Mouse (Mus musculus) central nervous system, embryonic 18 days (tissue): ENCODE measurements around the gene Slc26a3. TPM values are rescaled to one million over a fixed set of nuclear protein-coding genes. Genes with fewer than 3 reads are reported as not detected.

Source experiments
- polyA plus RNA-seq: library from polyadenylated mRNA; depleted of rRNA; stranded (reverse); fragments of >200 nt; gene quantifications from 2 replicates; pipeline ENCODE4 v1.2.3, GENCODE M21; 2012; rRNA removed

Gene Slc26a3
- polyA plus RNA-seq, result 0.04 and 0.07 TPM in 2 replicates

GRCm38 (mm10) chr12:31390571-31390970 is at the start of gene Slc26a3:
Gene Slc26a3, plus strand, starts transcription at chr12:31390871.

GRCm38 (mm10) chr12:31350944-31351928 is 39.4 kb upstream of the Slc26a3 start, which contains the start of gene Dld:
Gene Dld, minus strand, starts transcription at chr12:31351453.

DNA sequence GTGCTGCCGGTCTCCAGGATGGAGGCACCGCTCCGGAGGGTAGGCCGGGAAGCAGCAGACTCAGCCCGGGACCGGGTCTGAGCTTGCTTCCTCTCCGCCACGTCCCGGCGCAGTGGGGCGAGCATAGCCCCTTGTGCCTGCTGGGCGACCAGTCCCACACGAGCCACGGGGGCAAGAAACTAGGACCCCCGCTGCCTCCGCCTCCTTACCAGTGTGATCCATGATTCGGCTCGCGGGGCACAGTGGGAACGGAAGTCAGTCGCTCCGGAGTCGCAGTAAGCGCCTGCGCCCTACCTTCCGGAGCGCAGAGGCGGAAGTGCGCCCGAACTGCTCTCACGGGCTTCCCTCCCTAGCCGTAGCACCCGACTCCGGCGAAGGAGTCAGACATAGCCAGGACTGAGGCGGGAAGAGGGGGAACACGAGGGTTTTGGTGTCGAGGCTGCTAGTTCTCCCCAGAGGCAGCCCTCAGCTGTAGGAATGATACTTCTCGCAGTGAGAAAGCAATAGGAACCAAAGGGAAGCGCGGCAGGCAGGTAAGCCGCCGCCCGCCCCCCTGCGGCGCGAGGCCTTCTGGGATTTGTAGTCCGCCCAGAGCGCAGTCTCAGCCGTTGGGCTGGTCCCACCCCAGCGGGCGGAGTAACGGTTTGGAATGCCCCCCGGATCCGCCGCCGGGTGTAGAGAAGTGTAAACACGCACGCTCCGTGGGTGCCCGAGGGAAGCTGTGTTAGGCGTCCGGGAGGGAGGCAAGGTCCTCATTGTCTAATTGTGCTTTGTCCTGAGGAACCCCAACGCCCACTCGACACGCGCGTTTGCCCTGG is 108.9 kb downstream of the Slc26a3 start, which contains the start of gene Cbll1:
Gene Cbll1 (minus strand): TSS at position 303 of the 818 bp plus-strand sequence.

Other genes with a start within 250 kb of the Slc26a3 start
- not detected in 2 replicates for gene Gm6993, start 150.1 kb upstream of the Slc26a3 start, polyA plus RNA-seq
- gene Lamb1, start 125.6 kb upstream of the Slc26a3 start, polyA plus RNA-seq, result 17.5 and 19.8 TPM in 2 replicates
- gene Dld, start 39.4 kb upstream of the Slc26a3 start, polyA plus RNA-seq, result 75.3 and 87.0 TPM in 2 replicates
- gene Cbll1, start 108.7 kb downstream of the Slc26a3 start, polyA plus RNA-seq, result 11.9 and 13.2 TPM in 2 replicates
- gene Slc26a4, start 169.1 kb downstream of the Slc26a3 start, polyA plus RNA-seq, result 0.22 and 0.31 TPM in 2 replicates
- 12.8 and 14.3 TPM in 2 replicates for gene Bcap29, start 243.8 kb downstream of the Slc26a3 start, polyA plus RNA-seq